Mouse (Mus musculus) hindbrain, embryonic 14.5 days (tissue): Measurements from ENCODE around the gene Sbno2. TPM values are rescaled to one million over a fixed set of nuclear protein-coding genes. Genes with fewer than 3 reads are reported as not detected.

Experiments used
- ATAC-seq: fragments of 200-750 bp; cut with Nextera tagmentation; 2 replicates; pipeline ENCODE4 v1.8.0; 2017; ENCODE audit warnings: moderate number of reproducible peaks, mild to moderate bottlenecking, moderate TSS enrichment, moderate library complexity; ENCODE audit not compliant: low FRiP score
- DNase-seq: peaks from one replicate; pipeline ENCODE4 v3.0.0-alpha.2; 2015; ENCODE audit warnings: low spot score
- H3K27ac ChIP-seq: fragments of 300-500 bp; sonication (generic); 2 replicates; pipeline ENCODE4 v1.5.1; 2014; ENCODE audit warnings: mild to moderate bottlenecking, moderate library complexity
- H3K27me3 ChIP-seq: fragments of 300-500 bp; sonication (generic); 2 replicates; pipeline ENCODE4 v1.6.1; 2014; ENCODE audit warnings: mild to moderate bottlenecking, low read length, mixed read lengths; ENCODE audit not compliant: control insufficient read depth, insufficient read depth
- H3K36me3 ChIP-seq: fragments of 300-500 bp; sonication (generic); replicated peaks from 2 replicates; pipeline ENCODE4 v1.6.1; 2014; ENCODE audit not compliant: control insufficient read depth, insufficient read depth
- H3K4me1 ChIP-seq: fragments of 300-500 bp; sonication (generic); replicated peaks from 2 replicates; pipeline ENCODE4 v1.6.1; 2014; ENCODE audit warnings: antibody characterized with exemption, low read length, mixed read lengths; ENCODE audit not compliant: control insufficient read depth, insufficient read depth
- H3K4me2 ChIP-seq: fragments of 300-500 bp; sonication (generic); replicated peaks from 2 replicates; pipeline ENCODE4 v1.6.1; 2014; ENCODE audit warnings: mild to moderate bottlenecking, moderate library complexity
- H3K4me3 ChIP-seq: fragments of 300-500 bp; sonication (generic); replicated peaks from 2 replicates; pipeline ENCODE4 v1.5.1; 2014; ENCODE audit warnings: mild to moderate bottlenecking, low read length
- H3K9ac ChIP-seq: fragments of 300-500 bp; sonication (generic); 2 replicates; pipeline ENCODE4 v1.6.1; 2014
- H3K9me3 ChIP-seq: fragments of 300-500 bp; sonication (generic); 2 replicates; pipeline ENCODE4 v1.6.1; 2016; ENCODE audit warnings: low read length; ENCODE audit not compliant: control insufficient read depth
- WGBS: fragments of 180-500 bp; shearing (Covaris S2); extraction: QIAGEN DNeasy Blood & Tissue Kit; methylation state at CpG from one replicate; pipeline ENCODE4 v1.1.7; 2014; 5-methylcytosine and 5-hydroxymethylcytosine counted together
- polyA plus RNA-seq: library from polyadenylated mRNA; unstranded; fragments of >200 nt; fragmentation: Nextera tagmentation; extraction: Ambion mirVana; gene quantifications from 2 replicates; pipeline ENCODE4 v1.2.1, GENCODE M21; 2014

Gene Sbno2
- polyA plus RNA-seq, 1 experiment from 2014 or later, result 12.6 TPM

GRCm38 (mm10) chr10:80130403-80131031 is 25.1 kb upstream of the Sbno2 start:
- H3K4me3 ChIP-seq, result no peak overlapping the region
- no peaks in the 10 kb centered on the region for H3K27me3 ChIP-seq
- WGBS, result 85% methylated on average over 18 of the region's 18 CpGs
- no peaks in the 10 kb centered on the region for H3K9me3 ChIP-seq
- no peak overlapping the region for H3K4me2 ChIP-seq
- no peak overlapping the region for H3K9ac ChIP-seq
- ATAC-seq, result no peak
- no peak for DNase-seq
- H3K4me1 ChIP-seq, result peaks cover 11% of the 10 kb centered on the region; the same call in 1 of the 2 replicates
- H3K36me3 ChIP-seq, result peaks cover 100% of the 10 kb centered on the region
- no peak overlapping the region for H3K27ac ChIP-seq

DNA sequence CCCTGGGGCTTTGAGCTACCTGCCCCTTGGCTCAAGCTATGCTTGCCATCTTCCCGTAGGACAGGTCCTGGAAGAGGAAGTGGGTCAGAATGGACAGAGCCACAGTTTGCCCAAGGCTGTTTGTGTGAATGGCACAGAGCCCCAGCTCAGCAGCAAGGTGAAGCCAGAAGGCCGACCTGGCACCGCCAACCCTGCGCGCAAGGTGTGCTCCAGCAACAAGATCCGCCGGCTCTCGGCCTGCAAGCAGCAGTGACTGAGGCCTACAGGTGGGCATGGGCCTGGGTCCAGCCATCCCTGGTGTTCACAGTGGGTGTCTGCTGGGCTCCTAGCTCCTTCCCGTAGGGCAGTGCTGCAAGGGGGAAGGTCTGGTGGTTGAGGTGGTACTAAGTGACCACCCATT is 24.5 kb upstream of the Sbno2 start:
- Histone ChIP-seq H3K9ac (0 out of 2 replicates have a peak overlapping the region, but pooled peaks have one; percentile 4), H3K4me3 (no peak overlapping the region), H3K4me1 (peaks cover 11% of the 10 kb centered on the region; the same call in 1 of the 2 replicates), H3K4me2 (no peak overlapping the region), H3K27me3 (no peaks in the 10 kb centered on the region), H3K27ac (no peak overlapping the region), H3K36me3 (peaks cover 100% of the 10 kb centered on the region), H3K9me3 (no peaks in the 10 kb centered on the region)
- no peak for ATAC-seq
- WGBS, result 94% methylated on average over 9 of the region's 9 CpGs
- DNase-seq, result no peak

DNA sequence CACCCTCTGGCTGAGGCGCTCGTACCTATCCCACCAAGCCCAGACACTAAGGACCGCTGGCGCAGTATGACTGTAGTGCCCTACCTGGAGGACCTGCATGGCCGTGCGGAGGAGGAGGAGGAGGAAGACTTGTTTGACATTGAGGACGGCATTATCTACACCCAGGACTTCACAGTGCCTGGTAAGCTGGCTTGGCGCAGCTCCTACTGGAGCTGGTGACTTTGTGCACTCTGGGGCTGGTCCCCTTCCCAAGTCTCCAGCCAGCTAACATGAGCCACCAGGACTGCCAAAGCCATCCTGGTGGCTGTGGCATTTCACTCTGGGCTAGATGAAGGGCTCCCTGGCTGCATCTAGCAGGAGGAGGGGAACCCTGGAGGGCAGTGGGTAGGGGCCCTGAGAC is 22.5 kb upstream of the Sbno2 start:
- Histone ChIP-seq H3K4me2 (no peak overlapping the region), H3K9ac (no peak overlapping the region), H3K9me3 (no peaks in the 10 kb centered on the region), H3K4me1 (peaks cover 11% of the 10 kb centered on the region; the same call in 1 of the 2 replicates), H3K27ac (no peak overlapping the region), H3K27me3 (no peaks in the 10 kb centered on the region), H3K36me3 (peaks cover 88% of the 10 kb centered on the region), H3K4me3 (no peak overlapping the region)
- WGBS, result 98% methylated on average over 8 of the region's 8 CpGs
- ATAC-seq (no peak), DNase-seq (no peak)

GRCm38 (mm10) chr10:80123932-80124562 is 18.7 kb upstream of the Sbno2 start:
- ATAC-seq (no peak), DNase-seq (no peak)
- H3K4me3 ChIP-seq, result no peak overlapping the region
- 95% methylated on average over 9 of the region's 9 CpGs for WGBS
- H3K9me3 ChIP-seq, result no peaks in the 10 kb centered on the region
- H3K27ac ChIP-seq, result no peak overlapping the region
- no peak overlapping the region for H3K9ac ChIP-seq
- peaks cover 4% of the 10 kb centered on the region for H3K4me1 ChIP-seq
- no peaks in the 10 kb centered on the region for H3K27me3 ChIP-seq
- peaks cover 62% of the 10 kb centered on the region for H3K36me3 ChIP-seq
- H3K4me2 ChIP-seq, result no peak overlapping the region

- no peaks in the 10 kb centered on the region for H3K27me3 ChIP-seq
- no peak overlapping the region for H3K4me2 ChIP-seq
- H3K9ac ChIP-seq, result no peak overlapping the region
- no peak overlapping the region for H3K27ac ChIP-seq
- WGBS, result 82% methylated on average over 2 of the region's 2 CpGs
- peaks cover 28% of the 10 kb centered on the region for H3K4me1 ChIP-seq
- H3K9me3 ChIP-seq, result no peaks in the 10 kb centered on the region
- H3K36me3 ChIP-seq, result peaks cover 43% of the 10 kb centered on the region
- no peak for ATAC-seq
- H3K4me3 ChIP-seq, result no peak overlapping the region
- DNase-seq, result no peak
Observed at GRCm38 (mm10) chr10:80121639-80122038, 16.3 kb upstream of the Sbno2 start.

DNA sequence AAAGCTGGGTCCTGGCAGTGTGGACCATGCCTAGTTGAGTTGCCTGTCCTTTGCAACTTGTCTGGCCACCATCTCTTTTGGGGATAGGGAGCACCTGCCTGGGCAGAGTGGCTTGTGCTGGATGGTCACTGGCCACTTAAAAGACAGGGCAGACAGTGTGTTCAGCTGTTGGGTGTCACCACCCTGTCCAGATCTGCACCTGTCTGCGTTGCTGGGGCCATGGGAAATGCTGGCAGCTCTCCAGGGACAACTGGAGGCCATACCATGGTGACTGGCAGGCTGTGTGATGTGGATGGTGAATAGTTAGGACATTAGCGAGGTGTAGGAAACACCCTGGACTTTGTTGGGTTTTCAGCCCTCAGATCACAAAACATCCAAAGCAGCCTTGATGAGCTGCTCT is 14.8 kb upstream of the Sbno2 start:
- Histone ChIP-seq H3K36me3 (peaks cover 28% of the 10 kb centered on the region), H3K27ac (no peak overlapping the region), H3K9me3 (no peaks in the 10 kb centered on the region), H3K27me3 (no peaks in the 10 kb centered on the region), H3K9ac (no peak overlapping the region), H3K4me2 (no peak overlapping the region), H3K4me1 (peaks cover 30% of the 10 kb centered on the region), H3K4me3 (no peak overlapping the region)
- WGBS, result 85% methylated on average over 2 of the region's 2 CpGs
- DNase-seq (no peak), ATAC-seq (no peak)

GRCm38 (mm10) chr10:80118552-80118951 is 13.2 kb upstream of the Sbno2 start:
- H3K4me3 ChIP-seq, result no peak overlapping the region; the same call in 1 of the 2 replicates
- H3K27ac ChIP-seq, result no peak overlapping the region; the same call in 1 of the 2 replicates
- H3K9ac ChIP-seq, result peak overlapping the region; percentile 92
- H3K9me3 ChIP-seq, result no peaks in the 10 kb centered on the region
- WGBS, result 43% methylated on average over 6 of the region's 6 CpGs
- ATAC-seq, result no peak
- H3K36me3 ChIP-seq, result peaks cover 18% of the 10 kb centered on the region
- no peaks in the 10 kb centered on the region for H3K27me3 ChIP-seq
- peak overlapping the region; percentile 84 for H3K4me2 ChIP-seq
- no peak for DNase-seq
- H3K4me1 ChIP-seq, result peaks cover 30% of the 10 kb centered on the region

DNA sequence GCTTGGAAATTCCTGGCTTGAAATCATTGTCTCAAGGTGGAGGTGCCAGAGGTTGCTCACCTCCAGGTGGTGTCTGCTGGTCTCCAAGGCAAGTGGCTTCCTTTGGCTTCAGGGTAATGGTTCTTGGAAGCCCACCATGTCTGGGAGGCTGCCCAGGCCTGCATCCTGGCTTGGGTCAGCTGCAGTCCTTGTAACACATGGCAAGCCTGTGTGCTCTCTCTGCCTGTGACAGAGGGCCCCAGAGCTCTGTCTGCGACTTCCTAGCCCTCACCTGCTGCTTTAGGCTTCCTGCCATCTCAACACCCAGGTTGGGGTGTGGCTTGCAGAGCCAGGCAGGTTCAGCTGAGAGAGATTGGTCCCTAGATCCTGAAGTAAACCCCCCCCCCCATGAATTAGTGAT is 12.4 kb upstream of the Sbno2 start:
- no peak for ATAC-seq
- no peak for DNase-seq
- WGBS, result 46% methylated on average over 1 of the region's 1 CpGs

DNA sequence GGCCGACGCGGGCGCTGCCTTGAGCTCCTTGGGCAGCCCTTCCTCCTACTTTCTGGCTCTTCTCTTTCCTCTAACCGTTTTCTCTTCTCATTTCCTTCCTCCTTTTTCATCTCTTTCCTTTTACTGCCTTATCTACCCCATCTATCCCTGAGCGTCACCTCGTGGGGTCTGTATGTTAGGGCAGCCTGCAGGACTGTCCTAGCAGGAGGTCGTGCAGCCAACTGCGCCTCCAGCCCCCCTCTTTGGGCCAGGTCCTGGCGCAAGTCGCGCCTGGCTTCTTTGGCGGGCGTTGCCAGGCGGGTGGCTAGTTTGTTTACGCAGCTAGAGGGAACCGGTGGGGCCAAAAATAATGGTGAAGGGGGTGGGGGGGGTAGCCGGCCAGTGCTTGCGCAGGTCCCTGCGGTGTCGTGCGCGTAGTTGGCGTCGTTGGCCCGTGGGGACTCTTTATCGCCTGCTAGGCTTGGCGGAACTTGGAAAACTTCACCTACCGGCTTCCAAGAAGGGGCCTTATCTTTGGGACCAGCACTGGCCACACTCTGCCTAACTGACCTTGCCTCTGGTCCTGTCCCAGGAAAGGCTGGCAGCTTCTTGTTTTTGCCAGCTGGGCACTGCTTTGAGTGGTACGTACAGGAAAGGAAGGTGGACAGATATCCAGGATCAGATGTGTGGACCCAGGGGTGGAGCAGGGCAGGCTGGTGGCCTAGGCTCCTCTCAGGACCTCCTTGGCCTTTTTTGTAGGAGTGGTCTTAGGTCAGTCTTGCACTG is 11.7 kb upstream of the Sbno2 start:
- no peak for ATAC-seq
- Histone ChIP-seq H3K4me2 (peak overlapping the region; percentile 84), H3K36me3 (peaks cover 18% of the 10 kb centered on the region), H3K4me1 (peaks cover 30% of the 10 kb centered on the region), H3K9ac (peak overlapping the region; percentile 92), H3K9me3 (no peaks in the 10 kb centered on the region), H3K27me3 (no peaks in the 10 kb centered on the region), H3K4me3 (peak overlapping the region; percentile 87), H3K27ac (0 out of 2 replicates have a peak overlapping the region, but pooled peaks have one; percentile 20)
- no peak for DNase-seq
- WGBS, result 4% methylated on average over 30 of the region's 30 CpGs

More for the DNA sequence above, 12.4 kb upstream of the Sbno2 start:
- no peak overlapping the region for H3K27ac ChIP-seq
- peak overlapping the region; percentile 87 for H3K4me3 ChIP-seq
- H3K9me3 ChIP-seq, result no peaks in the 10 kb centered on the region
- peaks cover 18% of the 10 kb centered on the region for H3K36me3 ChIP-seq
- peaks cover 30% of the 10 kb centered on the region for H3K4me1 ChIP-seq
- H3K9ac ChIP-seq, result peak overlapping the region; percentile 92
- no peaks in the 10 kb centered on the region for H3K27me3 ChIP-seq
- H3K4me2 ChIP-seq, result peak overlapping the region; percentile 84
